Mouse (Mus musculus): ENCODE measurements around the gene Il1rapl2.

DNA sequence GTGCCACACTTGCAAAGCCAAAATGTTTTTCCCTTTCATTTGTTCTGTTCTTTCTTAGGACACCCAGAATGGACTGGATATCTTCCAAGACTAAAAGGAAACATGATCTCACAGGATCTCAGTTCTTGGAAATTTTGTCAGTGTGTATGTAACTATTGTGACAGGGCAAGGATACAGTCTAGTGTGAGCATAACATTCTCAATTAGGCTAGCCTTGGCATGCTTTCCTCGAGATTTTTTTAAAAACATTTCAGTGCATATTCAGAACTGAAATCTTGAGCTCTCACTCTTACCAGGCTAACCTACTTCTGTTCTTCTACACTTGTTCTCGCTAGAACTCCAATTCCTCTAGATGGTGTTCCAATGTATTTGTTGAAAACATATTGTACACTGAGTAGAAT, 356.4 kb downstream of the Il1rapl2 start:
- TF ChIP-seq CTCF (IDR thresholded peaks at IDR 0.05; ENCODE audit: extremely low read depth, insufficient read depth, insufficient read length, insufficient replicate concordance) (no peak), POLR2A (IDR thresholded peaks at IDR 0.05; ENCODE audit: low read depth, low read length) (no peak)
